Mouse (Mus musculus): Measurements from ENCODE around the gene Atp2b1.
"Not testable (repeated sequence)": the region's sequence is repeated elsewhere in the genome, so short reads cannot be mapped to it uniquely, and the experiment has no call there.

Gene Atp2b1

DNA sequence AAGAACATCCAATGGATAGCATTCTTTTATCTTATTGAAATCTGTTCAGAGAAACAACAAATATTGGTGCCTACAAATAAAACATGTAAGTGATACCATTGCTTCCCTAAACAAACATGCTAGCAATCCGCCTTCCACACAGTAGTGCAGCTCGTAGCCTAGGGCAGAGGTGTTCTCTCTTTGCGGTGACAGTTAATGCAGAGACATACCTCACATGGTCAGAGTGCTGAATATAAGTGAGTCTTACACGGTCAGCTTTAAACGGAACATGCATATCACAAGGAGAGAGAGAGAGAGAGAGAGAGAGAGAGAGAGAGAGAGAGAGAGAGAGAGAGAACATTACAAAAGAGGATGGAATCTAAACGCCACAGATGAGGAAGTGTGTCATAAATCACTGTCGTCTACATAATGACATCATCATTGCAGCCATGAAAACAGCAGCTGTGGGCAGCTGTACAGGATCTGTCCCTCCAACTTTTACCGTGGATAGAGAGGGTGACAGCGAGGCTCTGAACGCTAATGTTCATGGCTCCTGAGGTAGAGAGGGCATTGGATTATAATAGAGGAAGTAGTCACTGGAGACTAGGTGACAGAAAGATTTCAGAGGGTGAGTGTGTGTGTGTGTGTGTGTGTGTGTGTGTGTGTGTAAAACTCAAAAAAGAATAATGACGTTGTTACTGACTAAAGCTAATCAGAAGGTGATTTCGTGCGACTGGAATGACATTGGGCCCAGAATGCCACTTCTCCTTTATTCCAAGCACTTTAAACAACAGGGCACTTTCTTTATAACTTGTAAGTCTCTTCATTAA is 52.4 kb downstream of the Atp2b1 start:
- no peak for DNase-seq

DNA sequence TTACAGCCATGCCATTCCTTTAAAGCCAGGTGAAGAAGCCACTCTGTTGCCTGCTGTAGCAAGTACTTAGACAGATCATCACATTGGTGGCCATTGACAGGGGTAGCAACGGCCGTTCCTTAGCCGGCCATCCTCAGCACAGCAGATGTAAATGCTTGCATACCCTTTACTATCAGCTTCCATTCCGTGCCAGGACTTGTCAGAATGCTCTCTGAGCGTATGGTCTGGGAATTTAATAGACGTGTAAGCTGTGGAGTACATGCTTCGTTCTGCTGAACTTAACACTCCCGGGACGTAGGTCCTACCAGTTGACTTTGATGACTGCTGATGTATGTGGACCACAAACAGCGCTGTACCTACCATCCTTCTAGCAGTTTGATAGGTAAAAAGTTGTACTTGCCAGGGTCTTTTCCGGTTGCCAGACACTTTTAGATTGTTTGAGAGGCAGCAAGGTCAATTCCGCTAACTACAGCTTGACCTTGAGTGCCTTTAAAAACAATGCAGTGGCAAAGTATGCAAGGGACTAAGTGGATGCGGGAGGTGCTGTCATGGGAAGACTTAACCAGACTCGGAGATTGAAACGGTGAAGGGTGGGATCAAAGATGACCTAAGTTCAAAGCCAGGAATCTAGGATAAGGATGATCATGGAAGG is 53.2 kb downstream of the Atp2b1 start:
- DNase-seq: no peak

DNA sequence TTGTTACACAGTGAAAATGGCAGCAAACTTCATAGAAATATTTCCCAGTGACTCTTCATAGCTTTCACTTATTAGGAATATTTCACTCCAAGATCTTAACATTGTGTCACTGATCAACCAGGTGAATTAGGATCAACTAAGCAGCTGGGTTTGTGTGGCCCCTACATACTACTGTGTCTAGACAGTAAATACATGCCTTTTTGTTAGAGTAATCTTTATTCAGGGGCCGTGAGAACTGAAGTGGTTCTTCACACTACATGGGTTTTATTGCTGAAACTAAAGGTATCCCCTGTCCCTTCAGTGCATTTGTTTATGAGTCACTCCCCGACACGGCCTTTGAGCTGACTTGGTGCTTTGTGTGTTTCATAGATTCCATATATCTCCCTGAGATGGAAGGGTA is 56.7 kb downstream of the Atp2b1 start:
- no peak for DNase-seq

DNA sequence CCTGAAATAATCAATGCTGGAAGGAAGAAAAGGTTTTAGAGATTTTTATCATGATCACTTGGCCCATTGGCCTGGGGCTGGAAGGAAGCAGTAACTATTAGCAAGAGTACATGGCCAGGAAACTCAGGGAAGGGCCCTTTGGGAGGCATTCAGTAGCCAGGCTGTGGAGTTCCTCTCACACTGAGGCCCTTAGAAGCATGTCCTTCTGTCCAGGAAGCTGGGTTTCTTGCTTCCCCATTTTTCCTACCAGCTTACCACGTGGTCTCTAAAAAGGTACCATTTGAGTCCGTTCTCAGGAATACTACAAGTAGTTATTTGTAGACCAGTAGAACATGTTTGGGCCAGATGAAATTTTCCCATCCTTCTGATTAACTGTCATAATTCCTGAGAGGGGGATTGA is 58.2 kb downstream of the Atp2b1 start:
- DNase-seq: no peak

DNA sequence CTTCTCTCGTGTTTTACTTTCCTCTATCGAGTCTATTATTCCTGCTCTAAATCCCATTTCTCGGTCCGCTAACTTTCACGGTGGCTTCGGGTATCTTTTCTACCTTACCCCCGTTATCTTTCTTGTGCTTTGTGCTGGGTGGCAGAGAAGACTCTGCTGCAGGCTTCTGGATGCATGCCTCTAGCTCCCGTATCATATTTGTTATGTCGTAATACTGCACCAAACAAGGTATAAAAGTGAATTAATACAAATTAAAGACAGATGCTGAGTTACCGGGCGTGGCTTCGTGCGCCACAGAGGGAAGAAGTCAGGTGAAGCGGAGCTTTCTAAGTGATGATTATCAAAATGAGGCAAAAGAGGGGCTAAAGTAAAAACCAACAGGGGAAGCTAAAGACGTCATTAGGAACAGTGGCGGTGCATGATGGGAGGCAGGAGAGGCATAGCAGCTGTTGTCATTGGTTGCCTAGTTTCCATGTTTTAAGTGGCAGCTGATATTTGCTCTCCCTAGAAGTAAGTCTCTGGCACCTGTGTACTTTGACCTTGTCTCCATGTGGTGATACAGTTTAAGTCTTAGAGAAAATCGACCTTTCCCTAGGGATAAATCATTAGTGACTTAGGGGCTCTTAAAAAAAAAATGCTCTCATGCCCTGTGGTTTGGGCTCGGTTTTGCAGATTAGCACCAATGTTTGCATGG is 58.9 kb downstream of the Atp2b1 start:
- DNase-seq: no peak

DNA sequence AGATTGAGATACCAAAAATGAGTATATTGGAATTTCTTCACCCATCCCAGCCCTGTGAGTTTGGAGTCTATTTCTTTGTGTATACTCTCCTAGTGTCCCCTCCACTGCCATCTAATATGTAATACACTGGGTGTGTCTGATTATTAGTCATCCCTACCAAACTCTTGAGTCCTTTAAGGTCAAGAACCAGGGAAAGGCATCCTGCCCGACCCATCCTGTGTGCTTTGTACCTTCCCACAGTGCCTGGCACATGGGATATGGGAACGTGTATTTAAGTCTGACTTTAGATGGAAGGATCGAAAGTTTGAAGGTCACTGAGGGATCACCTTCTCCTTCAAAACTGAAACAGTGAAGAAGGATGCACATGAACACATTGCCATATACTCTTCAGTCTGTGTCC is 60.4 kb downstream of the Atp2b1 start:
- no peak for DNase-seq

DNA sequence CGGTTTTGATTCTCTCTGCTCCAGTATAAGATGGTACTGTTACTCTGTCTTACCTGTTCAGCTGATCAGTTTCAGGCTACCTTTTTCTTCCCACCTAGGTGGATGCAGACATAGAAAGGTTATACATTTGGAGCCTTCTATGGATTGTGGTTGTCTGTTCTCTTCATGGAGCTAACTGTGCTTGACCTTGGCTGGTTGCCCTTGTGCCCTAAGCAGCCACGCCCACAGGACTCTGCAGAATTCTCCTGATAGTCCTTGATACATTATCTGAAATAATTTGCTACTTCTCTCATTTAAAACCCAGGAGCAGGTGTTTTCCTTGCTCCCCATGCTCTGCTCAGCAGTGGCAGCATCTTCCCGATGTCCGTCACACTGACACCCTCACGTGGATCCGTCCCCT is 61.4 kb downstream of the Atp2b1 start:
- no peak for DNase-seq

DNA sequence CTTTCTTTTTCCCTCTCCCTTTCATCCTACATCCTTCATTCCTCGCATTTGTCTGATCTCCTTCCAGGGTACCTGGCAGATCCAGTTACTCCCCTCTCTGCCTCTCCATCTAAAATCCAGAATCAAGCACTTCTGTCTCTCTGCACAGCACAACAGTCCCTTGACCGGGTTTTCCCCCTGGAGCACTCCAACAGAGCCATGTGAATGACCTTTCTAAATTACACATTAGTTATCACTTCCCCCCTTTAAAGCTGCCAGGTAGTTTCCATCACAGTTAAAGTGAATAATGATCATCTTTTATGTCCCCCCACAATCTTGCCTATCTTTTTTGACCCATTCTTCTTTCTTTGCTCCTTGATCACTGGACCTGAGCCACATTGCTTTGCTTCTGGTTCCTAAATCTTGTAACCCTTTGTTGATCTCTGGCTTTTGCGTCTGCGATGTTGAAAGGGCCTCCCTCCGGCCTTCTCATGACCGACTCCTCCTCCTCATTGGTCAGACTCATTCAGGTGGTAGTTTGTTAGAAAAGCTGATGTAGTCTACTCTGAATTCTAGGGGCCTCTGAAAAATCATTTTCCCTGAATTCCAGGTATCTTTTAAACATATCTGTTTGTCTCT is 62.8 kb downstream of the Atp2b1 start:
- DNase-seq: no peak

DNA sequence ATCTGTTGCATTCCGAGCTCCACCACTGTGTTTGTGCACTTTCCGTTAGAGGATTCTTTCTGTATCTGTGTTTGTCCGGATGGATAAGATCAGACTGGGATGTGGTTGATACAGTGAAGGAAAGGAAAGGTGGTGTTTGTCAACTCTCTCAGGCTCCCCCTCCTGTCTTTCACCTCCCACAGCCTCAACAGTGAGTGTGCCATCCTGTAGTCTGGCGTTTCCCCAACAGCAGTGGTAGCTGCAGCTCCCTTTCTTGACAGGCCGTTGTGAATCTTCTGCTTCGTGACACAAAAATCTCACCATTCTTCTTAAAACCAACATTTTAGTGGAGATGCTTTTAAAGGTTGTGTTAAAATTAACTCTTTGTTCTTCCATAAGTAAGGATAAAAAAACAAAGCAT is 64.6 kb downstream of the Atp2b1 start:
- no peak for DNase-seq

DNA sequence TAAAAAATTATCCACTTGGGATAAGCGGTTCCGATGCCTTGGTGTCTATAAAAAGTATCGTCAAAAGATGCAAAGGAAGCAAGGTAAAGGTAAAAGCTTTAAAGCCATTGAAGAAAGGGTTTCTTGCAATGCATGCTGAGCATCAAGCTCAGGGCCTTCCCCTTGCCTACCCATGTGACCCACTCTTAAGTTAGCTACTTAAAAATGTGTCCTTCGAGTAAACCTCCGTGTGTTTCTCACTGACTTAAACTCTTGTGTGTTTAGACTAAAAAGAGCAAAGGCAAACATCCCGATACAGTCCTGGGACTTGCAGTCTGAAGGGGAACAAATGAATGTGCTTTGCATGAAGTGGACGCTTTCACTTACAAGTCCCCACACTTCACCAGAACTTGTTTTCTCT is 65.1 kb downstream of the Atp2b1 start:
- no peak for DNase-seq

DNA sequence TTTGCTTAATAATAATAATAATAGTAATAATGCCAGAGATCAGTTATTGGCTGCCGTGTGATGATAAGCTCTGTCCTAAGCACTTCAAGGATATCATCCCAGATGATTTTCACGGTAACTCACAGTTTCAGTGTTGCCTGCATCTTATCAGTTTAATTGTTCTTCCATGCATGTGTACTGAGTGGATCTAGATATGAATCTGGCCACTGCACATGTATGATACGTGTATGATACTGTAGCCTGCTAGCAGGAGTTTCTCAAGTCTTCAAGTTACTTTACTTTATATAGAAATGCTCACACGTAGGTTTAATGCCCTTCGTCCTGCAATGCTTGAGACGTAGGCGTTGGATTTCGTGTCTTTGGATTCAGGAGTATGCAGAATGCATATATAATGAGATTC is 65.7 kb downstream of the Atp2b1 start:
- DNase-seq: no peak

DNA sequence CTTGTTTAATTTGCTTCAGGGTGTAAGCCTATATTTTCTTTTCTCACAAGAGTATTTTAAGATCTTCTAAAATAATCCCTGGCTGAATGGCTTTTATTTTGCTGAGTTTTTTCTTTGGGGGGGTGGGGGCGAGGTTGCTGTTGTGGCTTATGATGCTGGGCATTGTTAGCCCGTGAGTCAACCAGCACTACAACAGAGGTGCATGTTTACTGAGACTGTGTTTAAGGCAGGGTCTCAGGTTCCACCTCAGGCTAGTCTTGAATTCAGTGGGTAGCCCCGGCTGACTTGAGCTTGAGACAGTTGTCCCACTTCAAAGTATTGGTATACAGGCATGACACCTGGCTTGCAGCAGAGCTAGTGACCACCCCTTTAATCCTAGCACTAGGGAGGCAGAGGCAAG is 77.8 kb downstream of the Atp2b1 start:
- no peak for DNase-seq

DNA sequence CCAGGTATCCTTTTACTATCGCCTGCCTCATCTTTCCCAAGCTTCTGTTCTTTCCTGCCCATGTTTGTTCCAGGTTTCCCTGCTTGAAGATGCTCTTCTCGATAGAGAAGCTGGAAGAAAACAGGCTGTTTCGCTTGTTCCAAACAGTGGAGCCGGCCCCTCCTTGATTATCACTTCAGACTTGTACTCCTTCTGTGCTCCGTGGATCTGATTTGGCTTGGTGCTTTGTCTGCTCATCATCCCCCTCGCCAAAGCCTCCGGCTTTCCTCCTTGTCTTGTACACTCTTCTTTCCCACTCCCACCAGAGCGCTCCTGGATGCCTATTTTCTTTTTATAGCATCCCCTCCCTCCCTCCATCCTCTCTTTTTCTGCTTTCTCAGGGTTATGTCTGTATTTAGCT is 79.0 kb downstream of the Atp2b1 start:
- no peak for DNase-seq

DNA sequence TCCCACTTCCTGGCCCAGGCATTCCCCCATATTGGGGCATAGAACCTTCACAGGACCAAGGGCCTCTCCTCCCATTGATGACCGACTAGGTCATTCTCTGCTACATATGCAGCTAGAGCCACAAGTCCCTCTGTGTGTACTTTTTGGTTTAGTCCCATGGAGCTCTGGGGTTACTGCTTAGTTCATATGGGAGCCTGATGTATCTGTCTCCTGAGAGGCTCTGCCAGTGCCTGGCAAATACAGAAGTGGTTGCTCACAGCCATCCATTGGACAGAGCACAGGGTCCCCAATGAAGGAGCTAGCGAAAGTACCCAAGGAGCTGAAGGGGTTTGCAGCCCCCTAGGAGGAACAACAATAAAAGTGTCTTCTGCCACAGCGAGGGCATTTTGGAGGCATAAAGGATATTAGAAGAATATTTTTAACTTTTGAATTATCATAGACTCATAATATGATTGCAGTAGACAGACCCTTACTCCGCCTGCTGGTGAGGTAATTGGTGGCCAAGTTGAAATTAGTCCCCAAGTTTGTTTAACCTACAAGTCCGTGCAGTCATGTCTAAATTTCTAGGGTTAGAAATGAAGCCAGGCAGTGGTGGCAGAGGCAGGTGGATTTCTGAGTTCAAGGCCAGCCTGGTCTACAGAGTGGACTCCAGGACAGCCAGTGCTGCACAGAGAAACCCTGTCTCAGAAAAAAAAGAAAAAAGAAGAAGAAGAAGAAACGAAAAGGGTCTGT is 81.0 kb downstream of the Atp2b1 start:
- DNase-seq: not testable (repeated sequence)

DNA sequence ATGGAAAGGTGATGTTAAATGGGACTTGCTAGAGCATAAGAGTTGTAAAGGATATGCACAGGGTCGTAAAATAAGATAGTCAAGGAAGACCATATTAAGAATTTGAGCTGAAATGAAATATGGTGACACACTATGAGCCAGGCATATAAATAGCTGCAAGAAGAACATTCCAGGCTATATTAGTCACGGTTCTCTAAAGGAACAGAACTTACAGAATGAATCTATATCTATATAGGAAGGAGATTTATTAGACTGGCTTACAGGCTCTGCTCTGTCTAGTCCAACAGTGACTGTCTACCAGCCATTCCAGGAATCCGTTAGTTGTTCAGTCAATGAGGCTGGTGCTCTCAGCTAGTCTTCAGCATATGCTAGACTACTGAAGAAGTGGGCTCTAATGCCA is 90.7 kb downstream of the Atp2b1 start:
- no peak for DNase-seq

DNA sequence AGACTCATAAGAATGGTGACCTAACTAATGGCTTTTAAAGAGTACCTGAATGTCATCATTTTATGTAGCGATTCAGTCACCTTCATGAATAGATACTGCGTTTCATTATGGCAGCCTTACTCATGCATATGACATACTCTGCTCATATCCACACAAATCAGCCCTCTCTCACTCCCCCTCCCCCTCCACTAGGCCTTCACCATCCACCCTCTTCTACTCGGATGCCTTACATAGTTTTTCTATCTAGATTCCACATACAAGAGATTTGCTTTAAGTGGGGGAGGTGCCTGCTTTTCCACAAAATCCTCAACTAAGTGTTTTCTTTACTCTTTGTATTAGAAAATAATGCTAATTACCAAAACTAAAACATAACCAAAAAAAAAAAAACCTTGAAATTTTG is 96.9 kb downstream of the Atp2b1 start:
- DNase-seq: no peak

DNA sequence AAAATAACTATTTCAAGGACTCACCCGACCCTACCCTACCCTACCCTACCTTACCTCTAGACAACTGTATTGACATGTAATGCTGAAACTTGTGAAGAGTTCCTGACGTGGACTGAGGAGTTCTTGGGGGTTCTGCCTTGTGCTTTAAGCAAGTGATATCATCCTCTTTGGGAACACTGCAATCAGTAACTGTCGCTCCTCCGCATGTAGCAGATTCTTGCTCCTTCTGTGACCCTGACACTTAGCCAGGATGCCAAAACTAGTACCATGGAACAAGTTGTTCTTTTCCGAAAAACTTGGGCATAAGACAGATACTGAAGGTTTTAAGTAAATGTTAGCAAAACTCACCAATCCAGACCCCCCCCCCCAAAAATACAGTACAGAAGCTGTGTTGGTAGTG is 97.9 kb downstream of the Atp2b1 start:
- no peak for DNase-seq

DNA sequence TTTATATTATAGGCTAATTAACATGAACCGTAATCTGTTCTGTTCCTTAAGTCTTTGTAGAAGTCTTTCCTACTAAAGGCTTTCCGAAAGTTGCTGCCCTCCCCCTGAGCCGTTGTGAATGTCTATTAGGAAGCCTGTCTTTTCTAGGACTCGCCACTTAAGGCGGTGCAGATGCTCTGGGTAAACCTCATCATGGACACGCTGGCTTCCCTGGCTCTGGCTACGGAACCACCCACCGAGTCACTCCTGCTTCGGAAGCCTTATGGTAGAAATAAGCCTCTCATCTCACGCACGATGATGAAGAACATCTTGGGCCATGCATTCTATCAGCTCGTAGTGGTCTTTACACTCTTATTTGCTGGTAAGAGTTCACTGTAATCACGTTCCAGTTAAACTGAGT is 100.5 kb downstream of the Atp2b1 start:
- DNase-seq: no peak

DNA sequence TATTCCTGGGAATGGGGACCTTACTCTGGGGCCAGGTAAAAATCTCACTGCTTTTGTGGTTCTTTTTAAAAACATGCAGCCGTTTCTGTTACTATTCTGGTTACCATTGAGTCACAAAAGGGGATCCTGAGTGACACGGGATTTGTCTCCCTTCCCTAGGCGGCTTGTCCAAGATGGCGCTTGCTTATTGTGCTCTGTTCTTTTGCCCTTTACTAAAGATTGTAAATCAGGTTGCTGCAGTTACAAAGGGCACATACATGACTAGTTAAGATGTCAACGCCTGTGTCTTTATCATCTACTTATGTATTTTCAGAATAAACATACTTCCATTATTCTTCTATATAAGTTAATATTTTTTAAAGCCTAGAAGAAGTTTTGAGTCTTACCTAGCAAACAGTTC is 102.8 kb downstream of the Atp2b1 start:
- DNase-seq: no peak

DNA sequence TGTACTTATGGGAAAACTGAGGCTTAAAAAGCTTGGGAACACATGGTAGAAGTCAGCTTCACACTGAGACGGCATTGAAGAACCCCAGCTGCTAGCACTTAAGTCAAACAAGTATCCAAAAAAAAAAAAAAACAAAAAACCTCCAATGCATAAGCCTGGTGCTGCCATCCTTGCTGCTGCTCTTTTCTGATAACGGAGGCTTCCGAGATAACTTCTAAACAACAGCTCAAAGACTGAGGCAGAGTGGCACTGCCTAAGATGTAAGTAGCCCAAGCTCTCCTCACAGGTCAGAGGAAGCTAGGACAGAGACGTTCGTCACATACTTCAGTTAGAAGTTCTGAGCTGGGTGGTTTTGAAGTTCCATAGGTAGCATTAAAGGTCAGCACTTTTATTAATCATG is 113.3 kb downstream of the Atp2b1 start:
- no peak for DNase-seq

DNA sequence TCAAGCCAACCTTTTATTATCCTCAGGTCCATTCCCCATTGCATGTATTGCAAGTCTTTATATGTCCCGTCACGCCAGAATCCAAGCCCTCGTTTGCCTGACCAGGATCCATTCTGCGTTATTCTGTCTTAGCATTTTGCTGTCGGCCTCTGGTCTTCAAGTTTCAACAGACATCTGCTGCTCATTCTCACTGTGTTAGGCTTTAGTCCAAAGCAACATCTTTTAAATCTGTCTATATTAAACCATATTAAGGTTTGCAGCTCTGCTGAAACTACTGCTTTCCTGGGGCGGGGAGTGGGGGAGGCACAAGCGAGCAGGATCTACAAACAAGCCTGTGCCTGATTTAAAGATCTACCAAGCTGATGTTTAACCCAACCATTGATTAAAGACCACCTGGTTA is 115.6 kb downstream of the Atp2b1 start:
- no peak for DNase-seq

DNA sequence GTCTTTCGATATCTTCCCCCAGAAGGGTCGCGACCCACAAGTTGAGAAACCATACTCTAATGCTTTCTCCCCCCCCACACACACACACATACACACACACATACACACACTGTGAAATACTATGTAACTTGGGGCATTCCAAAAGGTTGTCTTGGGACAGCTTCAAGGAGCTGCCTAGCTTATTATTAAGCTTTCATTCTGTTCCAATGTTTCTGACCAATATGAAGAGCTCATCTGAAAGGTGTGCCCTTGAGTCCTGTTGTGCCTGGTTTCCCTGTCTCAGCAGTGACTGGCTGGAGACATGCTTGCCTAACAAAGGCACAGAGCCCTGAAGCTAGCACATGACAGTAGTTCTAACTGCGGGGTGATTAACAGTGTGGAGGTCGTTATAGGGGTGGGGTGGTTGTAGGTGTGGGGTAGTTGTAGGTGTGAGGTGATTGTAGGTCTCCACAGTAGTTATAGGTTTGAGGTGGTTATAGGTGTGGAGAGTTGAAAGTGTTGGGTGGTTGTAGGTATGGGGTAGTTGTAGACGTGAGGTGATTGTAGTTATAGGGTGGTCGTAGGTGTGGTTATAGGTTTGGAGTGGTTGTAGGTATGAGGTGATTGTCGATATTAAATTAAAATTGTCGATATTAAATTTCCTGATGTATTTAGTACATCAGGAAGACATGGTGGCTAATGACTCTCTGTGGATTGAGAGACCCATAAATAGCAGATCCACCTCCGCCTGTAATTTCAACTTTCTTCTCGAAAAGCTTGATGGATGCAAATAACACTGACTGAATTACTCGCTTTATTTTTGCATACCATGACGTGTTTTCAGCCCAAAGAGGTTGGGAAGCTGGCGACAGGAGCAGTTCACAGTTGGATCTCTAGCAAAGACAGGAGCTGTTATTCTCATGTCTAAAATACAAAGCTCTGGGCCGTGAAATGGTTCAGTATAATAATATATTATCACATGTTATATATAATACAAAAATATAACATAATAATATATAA is 119.9 kb downstream of the Atp2b1 start:
- DNase-seq: no peak

Measured in cerebellum, postnatal 14 days (tissue).